Mouse (Mus musculus): ENCODE measurements around the gene Gps2.

DNA sequence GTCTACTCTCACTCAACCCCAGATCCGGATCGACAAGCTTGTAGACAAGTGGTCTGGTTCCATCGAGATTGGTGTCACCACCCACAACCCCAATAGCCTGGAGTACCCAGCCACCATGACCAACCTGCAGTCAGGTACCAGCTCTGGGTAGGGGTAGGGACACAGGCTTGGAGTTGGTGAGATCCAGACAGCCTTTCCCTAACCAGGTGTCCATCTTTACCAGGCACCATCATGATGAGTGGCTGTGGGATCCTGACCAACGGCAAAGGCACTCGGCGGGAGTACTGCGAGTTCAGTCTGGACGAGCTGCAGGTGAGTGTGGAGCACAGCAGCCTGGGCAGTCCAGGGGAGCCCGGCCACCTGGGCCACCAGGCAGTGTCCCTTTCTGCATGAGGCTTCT is 9.4 kb upstream of the Gps2 start:
- no peak for TF ChIP-seq POLR2A (IDR thresholded peaks at IDR 0.05; ENCODE audit: insufficient read length, low read depth)
- no peak for TF ChIP-seq MYOD1 (IDR thresholded peaks at IDR 0.05; ENCODE audit: control insufficient read depth in 1 of 3, insufficient read length in 2 of 3, low read depth in 2 of 3)
- no peak for TF ChIP-seq USF1 (IDR thresholded peaks at IDR 0.05; ENCODE audit: low read depth)
- no peak for TF ChIP-seq TCF12 (IDR thresholded peaks at IDR 0.05; ENCODE audit: insufficient read depth, poor library complexity, severe bottlenecking)
- no peak for TF ChIP-seq REST (IDR thresholded peaks at IDR 0.05; ENCODE audit: insufficient read depth, insufficient read length)
- no peak for TF ChIP-seq MAX (IDR thresholded peaks at IDR 0.05; ENCODE audit: low read depth)

All from myocyte (in vitro differentiated cells).